Mouse (Mus musculus) G1E (cell line): ENCODE data around the gene Reck. TPM values are rescaled to one million over a fixed set of nuclear protein-coding genes. Genes with fewer than 3 reads are reported as not detected.

Experiments used
- ATAC-seq: 2 replicates; pipeline ENCODE4 v1.8.0; 2016; ENCODE audit warnings: mild to moderate bottlenecking; ENCODE audit not compliant: insufficient number of reproducible peaks, poor library complexity, low FRiP score, severe bottlenecking; ENCODE audit errors: extremely low read depth
- DNase-seq: peaks from one replicate; pipeline ENCODE4 v3.0.0; 2012; ENCODE audit warnings: low spot score
- H3K27me3 ChIP-seq: 2 replicates; pipeline ENCODE4 v1.6.1; 2012; ENCODE audit warnings: mild to moderate bottlenecking, low read length, inconsistent platforms; ENCODE audit not compliant: insufficient read depth
- H3K36me3 ChIP-seq: replicated peaks from 2 replicates; pipeline ENCODE3; 2012; ENCODE audit warnings: mild to moderate bottlenecking, inconsistent platforms
- H3K4me1 ChIP-seq: 2 replicates; pipeline ENCODE4 v1.6.1; 2012; ENCODE audit warnings: low read depth, low read length, inconsistent platforms, mixed read lengths; ENCODE audit not compliant: insufficient read depth
- H3K4me3 ChIP-seq: 2 replicates; pipeline ENCODE4 v1.5.1; 2012; ENCODE audit warnings: low read depth, mild to moderate bottlenecking, inconsistent platforms, low read length, moderate library complexity, mixed read lengths
- H3K9me3 ChIP-seq: replicated peaks from 2 replicates; pipeline ENCODE4 v1.6.1; 2012; ENCODE audit warnings: inconsistent platforms
- CTCF ChIP-seq: IDR thresholded peaks from 2 replicates; pipeline ENCODE4 v1.5.1; 2012; ENCODE audit warnings: low read depth, low read length, inconsistent platforms, mixed read lengths
- GATA1 ChIP-seq: IDR thresholded peaks from 2 replicates; pipeline ENCODE4 v1.6.1; 2012; ENCODE audit warnings: borderline replicate concordance, low read length, inconsistent platforms, mixed read lengths
- GATA2 ChIP-seq: IDR thresholded peaks from 2 replicates; pipeline ENCODE4 v1.6.1; 2012; ENCODE audit warnings: low read depth, low read length, inconsistent platforms, borderline replicate concordance
- POLR2AphosphoS5 ChIP-seq: IDR thresholded peaks from 2 replicates; pipeline ENCODE4 v1.6.1; 2012; ENCODE audit warnings: low read depth, low read length, inconsistent platforms; ENCODE audit not compliant: insufficient replicate concordance
- TAL1 ChIP-seq: conservative IDR thresholded peaks from 2 replicates; pipeline ENCODE4 v1.6.1; 2012; ENCODE audit warnings: low read depth, low read length, inconsistent platforms, mixed read lengths
- polyA plus RNA-seq: library from polyadenylated mRNA; stranded (reverse); fragments of >175 nt; gene quantifications from 2 replicates; pipeline ENCODE4 v1.2.3, GENCODE M21; 2012
- total RNA-seq, 2 experiments: library from RNA; stranded (forward) in 1 of 2; stranded (reverse) in 1 of 2; fragments of 200-1000 nt in 1 of 2; fragments of >200 nt in 1 of 2; fragmentation: Nextera tagmentation in 1 of 2; gene quantifications; 2 replicates each; pipeline ENCODE4 v1.2.3; 2014 to 2017

Reck gene
- total and polyA plus RNA-seq, 3 experiments = 0.02 to 0.71 TPM; not detected in 1

GRCm38 (mm10) chr4:43974914-43975616, 99.7 kb downstream of the Reck start:
- DNase-seq (peak; percentile 48), ATAC-seq (0 out of 2 replicates have a peak, but pooled peaks have one; percentile 3)
- Histone ChIP-seq H3K4me1 (peaks cover 55% of the 10 kb centered on the region), H3K27me3 (no peaks in the 10 kb centered on the region), H3K4me3 (no peak overlapping the region), H3K36me3 (peaks cover 79% of the 10 kb centered on the region), H3K9me3 (no peaks in the 10 kb centered on the region)
- TF ChIP-seq GATA2 (no peak), TAL1 (no peak), POLR2AphosphoS5 (no peak), GATA1 (no peak), CTCF (no peak)

DNA sequence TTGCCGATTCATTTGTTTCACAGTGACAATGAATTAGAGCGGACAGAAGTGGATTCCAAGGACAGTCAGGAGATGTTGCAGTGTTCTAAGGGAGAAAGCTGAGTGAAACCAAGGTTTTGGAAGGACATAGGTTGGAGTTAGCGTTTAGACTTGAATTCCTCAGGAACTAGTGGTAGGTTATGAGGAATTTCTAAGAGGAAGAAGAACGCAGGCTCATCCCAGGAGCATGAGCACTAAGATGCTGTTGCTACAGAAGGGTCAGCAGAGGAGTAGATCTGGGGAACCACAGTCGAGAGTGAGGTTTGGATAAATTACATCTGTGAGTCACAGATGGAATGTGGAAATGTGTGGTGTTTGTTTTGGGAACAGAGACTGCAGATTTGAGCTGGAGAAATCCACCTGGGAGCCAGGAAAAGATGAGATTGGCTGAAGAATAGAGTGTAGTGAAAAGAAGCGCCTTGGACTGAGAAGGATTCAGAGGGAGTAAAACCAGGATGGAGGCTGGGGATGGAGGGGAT, 101.0 kb downstream of the Reck start:
- Histone ChIP-seq H3K4me3 (no peak overlapping the region), H3K27me3 (no peaks in the 10 kb centered on the region), H3K36me3 (peaks cover 75% of the 10 kb centered on the region), H3K4me1 (peaks cover 51% of the 10 kb centered on the region), H3K9me3 (no peaks in the 10 kb centered on the region)
- TF ChIP-seq GATA1 (no peak), TAL1 (no peak), CTCF (no peak), GATA2 (no peak), POLR2AphosphoS5 (no peak)
- DNase-seq (no peak), ATAC-seq (no peak)

DNA sequence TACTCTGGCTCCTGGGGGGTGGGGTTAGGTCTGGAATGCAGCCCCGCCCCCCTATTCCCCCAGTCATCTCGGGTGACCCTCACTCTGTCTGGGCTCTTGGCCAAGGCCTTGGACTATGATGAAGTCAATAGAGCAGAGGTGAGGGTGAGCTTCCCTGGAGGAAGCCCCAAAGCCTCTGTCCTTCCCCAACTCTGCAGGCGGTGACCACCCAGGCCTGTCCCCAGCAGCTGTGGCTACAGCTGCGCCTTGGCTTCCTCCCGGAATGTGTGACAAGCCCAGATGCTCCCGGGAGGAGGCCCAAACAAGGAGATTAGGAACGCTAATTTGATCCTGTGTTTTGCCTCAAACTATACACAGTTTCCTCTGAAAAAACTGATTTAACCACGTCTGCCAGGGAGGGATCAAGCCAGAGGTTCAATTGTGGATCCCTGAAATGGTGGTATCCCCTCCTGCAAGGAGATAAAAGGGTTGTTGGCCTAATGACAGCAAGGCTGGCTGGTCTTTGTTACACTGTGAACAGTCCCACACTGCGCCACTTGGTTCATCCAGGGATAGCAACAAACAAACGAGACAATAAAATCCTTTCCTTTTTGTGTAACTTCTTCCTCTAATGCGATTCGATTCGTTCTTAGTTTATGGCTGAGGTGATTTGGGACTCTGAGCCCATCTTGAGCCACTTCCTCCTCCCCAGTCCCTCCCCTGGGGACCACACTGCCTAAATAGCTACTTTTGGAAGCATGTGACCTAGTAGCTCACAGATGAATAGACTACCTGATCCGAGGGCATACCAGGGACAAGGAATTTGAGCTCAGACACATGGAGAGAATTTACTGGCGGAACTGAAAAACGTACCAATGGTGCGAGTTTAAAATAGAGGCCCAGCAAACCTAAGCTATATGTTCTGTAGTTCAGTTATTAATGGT, 103.5 kb downstream of the Reck start:
- peaks cover 4% of the 10 kb centered on the region; the same call in 1 of the 2 replicates for H3K27me3 ChIP-seq
- H3K9me3 ChIP-seq = no peaks in the 10 kb centered on the region
- DNase-seq (no peak), ATAC-seq (no peak)
- H3K36me3 ChIP-seq = peaks cover 61% of the 10 kb centered on the region
- H3K4me1 ChIP-seq = peaks cover 40% of the 10 kb centered on the region
- H3K4me3 ChIP-seq = no peak overlapping the region
- TF ChIP-seq POLR2AphosphoS5 (no peak), TAL1 (no peak), GATA2 (no peak), CTCF (no peak), GATA1 (no peak)

GRCm38 (mm10) chr4:43979746-43980145, 104.4 kb downstream of the Reck start:
- DNase-seq (no peak), ATAC-seq (no peak)
- peaks cover 52% of the 10 kb centered on the region for H3K36me3 ChIP-seq
- TF ChIP-seq GATA2 (no peak), CTCF (no peak), POLR2AphosphoS5 (no peak)
- H3K27me3 ChIP-seq = peaks cover 13% of the 10 kb centered on the region; the same call in 1 of the 2 replicates
- H3K4me3 ChIP-seq = no peak overlapping the region
- H3K4me1 ChIP-seq = peaks cover 31% of the 10 kb centered on the region
- no peaks in the 10 kb centered on the region for H3K9me3 ChIP-seq

GRCm38 (mm10) chr4:43980236-43980635, 104.9 kb downstream of the Reck start:
- peaks cover 50% of the 10 kb centered on the region for H3K36me3 ChIP-seq
- H3K9me3 ChIP-seq = no peaks in the 10 kb centered on the region
- H3K27me3 ChIP-seq = peaks cover 17% of the 10 kb centered on the region
- DNase-seq (no peak), ATAC-seq (no peak)
- TF ChIP-seq CTCF (no peak), GATA2 (no peak), POLR2AphosphoS5 (no peak), TAL1 (no peak), GATA1 (no peak)
- no peak overlapping the region for H3K4me3 ChIP-seq
- peaks cover 26% of the 10 kb centered on the region for H3K4me1 ChIP-seq

DNA sequence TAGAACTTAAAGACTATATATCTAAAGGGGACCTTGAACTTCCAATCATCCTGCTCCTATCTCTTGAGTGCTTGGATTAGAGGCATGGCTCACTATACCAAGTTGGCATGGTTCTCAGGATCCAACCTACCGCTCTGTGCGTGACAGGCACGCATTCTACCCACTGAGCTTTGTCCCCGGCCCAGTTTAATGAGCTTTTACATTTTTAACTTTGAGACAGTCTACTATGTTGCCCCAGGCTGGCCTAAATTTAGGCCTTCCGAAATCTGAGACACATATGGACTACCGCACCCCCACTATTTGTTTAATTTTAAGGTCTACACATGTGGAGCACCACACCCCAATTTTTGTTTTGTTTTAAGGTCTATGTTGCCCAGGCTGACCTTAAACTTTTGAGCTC, 105.5 kb downstream of the Reck start:
- TF ChIP-seq GATA1 (no peak), CTCF (no peak), POLR2AphosphoS5 (no peak), TAL1 (no peak), GATA2 (no peak)
- H3K4me1 ChIP-seq = peaks cover 24% of the 10 kb centered on the region

GRCm38 (mm10) chr4:43981251-43981650, 105.9 kb downstream of the Reck start:
- H3K4me1 ChIP-seq = peaks cover 22% of the 10 kb centered on the region
- ATAC-seq (no peak), DNase-seq (no peak)
- no peaks in the 10 kb centered on the region for H3K9me3 ChIP-seq
- TF ChIP-seq GATA2 = no peak
- no peak for TF ChIP-seq GATA1
- no peak for TF ChIP-seq POLR2AphosphoS5
- TF ChIP-seq CTCF = no peak
- no peak for TF ChIP-seq TAL1
- H3K27me3 ChIP-seq = peaks cover 17% of the 10 kb centered on the region
- peaks cover 45% of the 10 kb centered on the region for H3K36me3 ChIP-seq
- no peak overlapping the region for H3K4me3 ChIP-seq

More for the DNA sequence above, 105.5 kb downstream of the Reck start:
- Histone ChIP-seq H3K9me3 (no peaks in the 10 kb centered on the region), H3K36me3 (peaks cover 49% of the 10 kb centered on the region), H3K27me3 (peaks cover 17% of the 10 kb centered on the region), H3K4me3 (no peak overlapping the region)
- ATAC-seq = no peak
- no peak for DNase-seq
